Mouse (Mus musculus): ENCODE measurements around the gene Emc9.

Emc9 gene

GRCm38 (mm10) chr14:55584702-55585565, at the start of gene Emc9:
Gene Emc9 (minus strand): TSS chr14:55585302.
- DNase-seq (ENCODE audit: low read depth), result peak; percentile 84

GRCm38 (mm10) chr14:55629312-55629711, 44.2 kb upstream of the Emc9 start:
- DNase-seq (ENCODE audit: low read depth), result peak; percentile 46

GRCm38 (mm10) chr14:55628077-55628827, 43.1 kb upstream of the Emc9 start:
- no peak for DNase-seq (ENCODE audit: low read depth)

- DNase-seq (ENCODE audit: low read depth), result peak; percentile 80
These were observed 33.5 kb upstream of the Emc9 start for GRCm38 (mm10) chr14:55618486-55619195.

- no peak for DNase-seq (ENCODE audit: low read depth)
These were observed 32.7 kb upstream of the Emc9 start, which contains the start of gene Rec8 for GRCm38 (mm10) chr14:55617822-55618221. Gene Rec8 (plus strand): TSS chr14:55618037.

GRCm38 (mm10) chr14:55616844-55617243, 31.7 kb upstream of the Emc9 start:
- DNase-seq (ENCODE audit: low read depth), result no peak

- no peak for DNase-seq (ENCODE audit: low read depth)
These were observed 30.8 kb upstream of the Emc9 start for GRCm38 (mm10) chr14:55615876-55616275.

- DNase-seq (ENCODE audit: low read depth), result no peak
These were observed 29.6 kb upstream of the Emc9 start for GRCm38 (mm10) chr14:55614565-55615178.

GRCm38 (mm10) chr14:55613346-55613745, 28.2 kb upstream of the Emc9 start:
- DNase-seq (ENCODE audit: low read depth), result no peak

GRCm38 (mm10) chr14:55608339-55608738, 23.2 kb upstream of the Emc9 start:
- DNase-seq (ENCODE audit: low read depth), result no peak

- no peak for DNase-seq (ENCODE audit: low read depth)
These were observed 20.8 kb upstream of the Emc9 start for GRCm38 (mm10) chr14:55605743-55606459.

- no peak for DNase-seq (ENCODE audit: low read depth)
These were observed 19.7 kb upstream of the Emc9 start for GRCm38 (mm10) chr14:55604823-55605222.

- peak; percentile 97 for DNase-seq (ENCODE audit: low read depth)
These were observed 18.8 kb upstream of the Emc9 start for GRCm38 (mm10) chr14:55603633-55604576.

- DNase-seq (ENCODE audit: low read depth), result no peak
These were observed 18.1 kb upstream of the Emc9 start, which contains the start of gene Irf9 for GRCm38 (mm10) chr14:55603271-55603632. Gene Irf9 (plus strand): TSS chr14:55603571.

GRCm38 (mm10) chr14:55598521-55599390, 13.7 kb upstream of the Emc9 start:
- no peak for DNase-seq (ENCODE audit: low read depth)

- DNase-seq (ENCODE audit: low read depth), result no peak
These were observed 11.1 kb upstream of the Emc9 start for GRCm38 (mm10) chr14:55596036-55596690.

GRCm38 (mm10) chr14:55592226-55592625, 7.1 kb upstream of the Emc9 start:
- DNase-seq (ENCODE audit: low read depth), result no peak

GRCm38 (mm10) chr14:55591331-55591891, 6.3 kb upstream of the Emc9 start, which contains the start of gene Rnf31:
Gene Rnf31 (plus strand): TSS chr14:55591708.
- DNase-seq (ENCODE audit: low read depth), result peak; percentile 96
